Mouse (Mus musculus) spleen, adult 12 weeks (tissue): Measurements from ENCODE around the gene Cript.
"Not testable (repeated sequence)": the region's sequence is repeated elsewhere in the genome, so short reads cannot be mapped to it uniquely, and the experiment has no call there.

Experiments used
- DNase-seq: peaks from one replicate; pipeline ENCODE4 v3.0.0; 2022; ENCODE audit warnings: low spot score

The Cript gene

GRCm38 (mm10) chr17:87050469-87051175, 25.3 kb downstream of the Cript start:
- DNase-seq: no peak

GRCm38 (mm10) chr17:87051652-87052051, 26.3 kb downstream of the Cript start:
- DNase-seq: no peak

DNA sequence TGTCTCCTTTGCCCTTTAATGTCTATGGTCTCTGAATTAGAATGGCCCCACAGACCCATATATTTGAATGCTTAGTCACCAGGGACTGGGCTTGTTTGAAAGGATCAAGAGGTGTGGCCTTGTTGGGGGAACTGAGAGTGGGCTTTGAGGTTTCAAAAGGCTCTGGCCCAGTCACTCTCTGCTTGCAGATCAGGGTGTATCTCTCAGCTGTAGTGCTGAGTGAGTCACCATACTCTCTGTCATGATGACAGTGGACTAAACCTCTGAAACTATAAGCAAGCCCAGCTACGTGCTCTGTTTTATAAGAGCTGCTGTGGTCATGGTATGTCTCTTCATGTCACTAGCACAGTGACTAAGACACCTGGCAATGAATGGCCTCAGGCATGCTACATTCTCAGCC, 27.1 kb downstream of the Cript start:
- DNase-seq: no peak

DNA sequence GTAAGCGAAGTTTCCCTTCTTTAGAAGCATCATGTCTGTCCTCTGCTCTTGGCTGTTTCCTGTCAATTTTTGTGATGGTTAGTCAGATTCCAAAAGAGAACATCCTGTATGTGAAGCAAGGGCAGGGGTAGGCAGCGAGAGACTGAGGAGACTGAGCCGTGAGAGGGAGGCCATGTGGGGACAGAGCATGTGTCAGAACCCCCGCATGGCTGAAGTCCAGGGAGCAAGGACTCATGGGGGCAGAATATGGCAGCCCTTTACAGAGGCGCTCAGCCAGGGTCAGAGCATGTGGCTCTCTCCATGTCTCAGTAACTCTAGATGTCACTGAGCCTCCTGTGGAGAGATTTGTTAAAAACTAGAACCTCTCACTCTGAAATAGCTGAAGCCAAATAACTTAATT, 28.6 kb downstream of the Cript start:
- no peak for DNase-seq

- DNase-seq: no peak
Observed at GRCm38 (mm10) chr17:87055051-87055459, 29.7 kb downstream of the Cript start.

DNA sequence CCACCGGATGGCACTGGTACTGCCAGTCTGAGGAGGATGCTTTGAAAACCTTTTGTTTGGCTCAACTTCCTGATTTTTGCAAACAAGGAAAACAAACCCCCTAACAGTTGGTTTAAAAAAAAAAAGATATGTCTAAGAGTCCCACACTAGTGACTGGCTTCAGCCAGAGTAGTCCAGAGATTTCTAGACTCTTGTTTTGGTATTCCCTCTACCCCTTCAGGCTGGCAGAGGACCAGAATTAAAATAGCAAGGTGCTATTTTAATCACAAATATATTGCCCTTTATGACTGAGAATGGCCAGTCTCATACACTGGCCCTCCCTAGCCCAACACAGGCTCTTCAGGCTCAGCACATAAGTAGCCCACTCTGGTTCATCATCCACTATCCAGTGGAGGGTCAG, 30.3 kb downstream of the Cript start:
- no peak for DNase-seq

GRCm38 (mm10) chr17:87056761-87057160, 31.4 kb downstream of the Cript start:
- no peak for DNase-seq

DNA sequence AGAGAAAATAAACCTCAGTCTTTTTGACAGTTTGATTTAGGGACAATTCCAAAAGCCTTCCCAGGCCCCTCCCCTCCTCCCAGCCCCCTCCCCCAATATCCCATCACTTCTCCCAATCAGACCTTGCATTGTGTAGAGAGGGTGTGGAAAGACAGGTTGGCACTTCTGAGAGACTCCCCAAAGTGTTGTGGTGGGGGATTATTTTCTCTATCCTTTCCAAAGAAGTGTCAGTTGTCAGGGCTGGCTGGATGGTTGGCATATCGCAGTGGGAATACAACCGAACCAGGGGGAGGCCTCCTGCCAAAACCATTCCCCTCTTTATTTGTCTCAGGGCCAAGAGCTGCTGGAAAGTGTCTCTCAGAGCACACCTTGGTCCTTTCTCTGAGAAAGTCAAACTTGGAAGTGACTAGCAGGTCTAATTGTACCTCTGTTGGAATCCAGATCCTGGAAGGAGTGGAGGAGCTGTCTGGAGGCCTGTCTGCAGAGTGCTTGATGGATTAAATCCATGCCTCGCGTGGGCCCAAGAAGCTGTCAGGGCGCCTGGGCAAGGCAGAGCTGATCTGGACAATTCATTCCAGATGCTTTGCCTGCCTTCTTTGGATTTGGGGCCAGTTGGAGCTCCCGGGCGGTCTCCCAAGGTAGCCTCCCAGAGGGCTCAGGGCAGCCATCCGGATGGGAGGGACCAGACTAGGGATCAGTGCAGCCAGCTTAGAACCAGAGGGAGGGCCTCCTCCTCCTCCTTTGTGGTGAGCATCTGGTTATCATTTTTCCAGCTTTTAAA, 32.3 kb downstream of the Cript start:
- DNase-seq: no peak

GRCm38 (mm10) chr17:87062639-87063038, 37.3 kb downstream of the Cript start:
- no peak for DNase-seq

GRCm38 (mm10) chr17:87063461-87063860, 38.1 kb downstream of the Cript start:
- DNase-seq: no peak

DNA sequence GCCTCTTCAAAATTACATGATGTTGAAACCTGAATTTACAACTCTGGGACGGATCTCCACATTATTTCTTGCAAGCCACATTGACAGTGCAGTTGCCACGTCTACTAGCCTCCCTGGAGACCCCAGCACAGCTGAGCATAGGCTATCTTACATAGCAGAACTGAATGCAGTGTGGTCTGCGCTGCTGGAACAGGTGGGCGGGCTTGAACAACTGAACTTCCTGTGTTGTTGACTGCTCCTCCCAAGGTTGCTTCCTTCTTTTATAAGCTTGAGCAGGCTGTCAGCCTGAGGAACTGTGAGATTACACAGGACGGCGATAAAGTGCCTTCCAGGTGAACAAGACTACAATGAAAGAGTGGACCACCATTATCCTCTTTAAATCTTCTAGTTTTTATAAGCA, 38.6 kb downstream of the Cript start:
- no peak for DNase-seq

DNA sequence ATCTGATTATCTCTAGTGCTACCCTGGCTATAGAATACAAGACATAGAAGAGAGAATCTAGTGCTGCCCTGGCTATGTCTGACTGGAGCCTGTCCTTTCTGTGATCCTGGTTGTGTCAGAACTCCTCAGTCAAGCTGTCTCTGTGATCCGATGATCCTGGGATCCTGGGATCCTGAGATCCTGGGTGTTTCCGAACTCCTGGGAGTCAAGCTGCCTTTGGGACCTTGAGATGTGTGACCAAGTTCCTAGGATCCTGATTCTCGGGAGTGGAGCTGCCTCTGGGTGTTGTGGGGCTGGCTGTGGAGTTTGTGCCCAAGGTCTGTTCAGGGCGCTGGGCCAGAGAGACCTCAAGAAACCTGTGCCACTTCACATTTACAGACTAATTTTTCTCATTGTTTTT, 43.6 kb downstream of the Cript start:
- no peak for DNase-seq

GRCm38 (mm10) chr17:87072183-87072582, 46.8 kb downstream of the Cript start:
- not testable (repeated sequence) for DNase-seq

- no peak for DNase-seq
Observed at GRCm38 (mm10) chr17:87072766-87073440, 47.6 kb downstream of the Cript start.

DNA sequence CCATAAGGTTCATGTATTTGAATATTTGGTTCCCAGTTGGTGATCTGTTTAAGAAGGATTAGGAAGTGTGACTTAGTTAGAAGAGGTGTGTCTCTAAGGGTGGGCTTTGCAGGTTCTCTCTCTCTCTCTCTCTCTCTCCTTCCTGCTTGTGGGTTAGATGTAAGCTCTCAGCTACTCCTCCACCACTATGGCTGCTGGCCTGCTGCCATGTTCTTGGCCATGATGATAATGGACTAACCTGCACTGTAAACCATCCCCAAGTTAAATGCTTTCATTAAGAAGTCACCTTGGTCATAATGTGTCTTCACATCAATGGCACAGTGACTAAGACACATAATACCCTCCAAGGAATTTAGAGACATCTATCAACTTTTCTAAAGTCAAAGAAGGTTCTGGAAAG, 48.1 kb downstream of the Cript start:
- no peak for DNase-seq

DNA sequence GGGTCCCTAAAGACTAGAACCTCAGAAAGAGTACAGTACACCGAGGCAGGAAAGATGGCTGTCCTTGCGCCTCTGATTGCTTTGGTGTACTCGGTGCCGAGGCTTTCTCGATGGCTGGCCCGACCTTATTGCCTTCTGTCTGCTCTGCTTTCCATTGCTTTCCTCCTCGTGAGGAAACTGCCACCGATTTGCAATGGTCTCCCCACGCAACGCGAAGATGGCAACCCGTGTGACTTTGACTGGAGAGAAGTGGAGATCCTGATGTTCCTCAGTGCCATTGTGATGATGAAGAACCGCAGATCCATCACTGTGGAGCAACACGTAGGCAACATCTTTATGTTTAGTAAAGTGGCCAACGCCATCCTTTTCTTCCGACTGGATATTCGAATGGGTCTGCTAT, 52.9 kb downstream of the Cript start:
- not testable (repeated sequence) for DNase-seq

GRCm38 (mm10) chr17:87080724-87081123, 55.4 kb downstream of the Cript start:
- DNase-seq: no peak

DNA sequence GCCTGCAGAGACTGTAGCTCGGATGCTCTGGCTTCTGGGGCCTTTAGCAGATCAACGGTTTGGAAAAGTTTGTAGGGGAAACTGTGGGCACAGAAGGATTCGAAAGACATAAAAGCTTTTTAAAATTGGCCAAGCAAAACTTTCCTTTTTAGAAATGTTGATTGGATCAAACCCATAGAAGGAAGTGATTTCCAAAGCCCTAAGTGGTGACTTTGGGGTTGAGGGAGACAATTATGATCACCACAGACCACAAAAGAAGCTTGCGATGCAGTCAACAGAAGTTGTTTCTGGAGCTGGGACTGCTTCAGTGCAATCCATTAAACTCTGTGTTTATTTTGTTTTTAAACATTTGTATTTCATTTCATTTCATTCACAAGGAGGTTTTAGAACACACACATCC, 57.2 kb downstream of the Cript start:
- DNase-seq: no peak

DNA sequence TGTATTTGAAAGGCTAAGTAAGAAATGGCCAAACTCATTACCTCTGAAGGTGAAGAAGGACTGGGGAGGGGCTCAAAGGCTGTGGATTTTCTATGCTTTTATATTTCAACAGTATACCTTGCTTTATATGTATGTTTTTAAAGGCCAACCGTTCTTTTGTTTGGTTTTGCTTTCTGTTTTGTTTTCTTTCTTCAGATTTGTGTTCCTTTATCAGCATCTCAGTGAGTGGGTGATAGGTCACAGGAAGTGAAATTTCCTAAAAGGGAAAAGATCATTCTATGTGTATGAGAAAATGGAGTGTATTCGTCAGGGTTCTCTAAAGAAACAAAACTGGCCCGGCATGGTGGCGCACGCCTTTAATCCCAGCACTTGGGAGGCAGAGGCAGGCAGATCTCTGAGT, 58.3 kb downstream of the Cript start:
- DNase-seq: no peak
